Mouse (Mus musculus): ENCODE data around the gene Pou6f1. TPM values are rescaled to one million over a fixed set of nuclear protein-coding genes. Genes with fewer than 3 reads are reported as not detected.
A peak's percentile ranks its signal among the peaks of the same experiment; 100 is the strongest.

Pou6f1 gene
- total RNA-seq (2021) = 10 to 100 TPM; 14.4 to 18.3 TPM
- polyA plus RNA-seq (2012; rRNA removed) = 25.1 and 32.5 TPM in 2 replicates
- long read RNA-seq, partial matches to known transcripts = 2 of 8 reads
- long read RNA-seq, other reads (novel, unspliced or antisense) = 5 of 8 reads

- DNase-seq = peak; percentile 74
Observed at GRCm38 (mm10) chr15:100599276-100600046, at the start of gene Pou6f1. Gene Pou6f1 (minus strand): TSS chr15:100599984.

- no peak for DNase-seq
Observed at GRCm38 (mm10) chr15:100646161-100646560, 46.4 kb upstream of the Pou6f1 start.

DNA sequence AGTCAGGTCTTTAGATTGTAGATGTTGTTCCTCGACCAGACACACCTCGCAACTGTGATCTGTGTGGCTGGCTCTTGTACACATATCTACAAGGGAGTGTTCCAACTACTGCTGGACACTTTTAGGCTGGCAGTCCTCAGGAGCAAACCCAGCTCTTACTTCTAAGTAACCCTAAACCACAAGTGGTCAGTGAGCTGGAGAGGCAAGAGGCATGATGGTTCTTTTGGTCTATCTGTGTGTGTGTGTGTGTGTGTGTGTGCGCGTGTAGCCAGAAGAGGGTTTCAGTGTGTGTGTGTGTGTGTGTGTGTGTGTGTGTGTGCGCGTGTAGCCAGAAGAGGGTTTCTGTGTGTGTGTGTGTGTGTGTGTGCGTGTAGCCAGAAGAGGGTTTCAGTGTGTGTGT, 42.7 kb upstream of the Pou6f1 start:
- DNase-seq = no peak

DNA sequence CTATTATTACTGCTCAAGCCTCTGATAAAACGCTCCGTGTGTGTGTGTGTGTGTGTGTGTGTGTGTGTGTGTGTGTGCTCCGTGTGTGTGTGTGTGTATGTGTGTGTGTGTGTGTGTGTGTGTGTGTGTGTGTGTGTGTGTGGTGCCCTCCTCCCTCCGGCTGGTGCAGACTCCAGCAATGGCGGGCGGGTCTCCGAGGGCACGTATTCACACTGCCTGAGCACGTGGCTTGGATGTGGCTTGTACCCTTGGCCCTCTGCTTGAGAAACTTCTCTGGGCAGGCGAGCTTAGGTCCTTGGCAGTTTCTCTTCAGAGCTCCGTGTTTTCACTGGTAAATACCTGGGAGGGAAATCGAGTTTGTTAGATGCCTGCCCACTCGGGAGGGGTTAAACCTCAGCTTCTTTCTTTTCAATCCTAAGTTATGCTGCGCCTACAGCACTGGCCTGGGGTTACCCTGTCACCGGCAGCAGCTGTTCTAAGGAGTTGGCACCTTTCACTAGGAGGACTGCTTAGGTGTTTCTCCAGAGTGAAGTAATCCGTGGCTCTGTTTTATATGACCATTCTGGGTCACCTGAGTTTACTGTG, 41.5 kb upstream of the Pou6f1 start:
- DNase-seq = no peak

DNA sequence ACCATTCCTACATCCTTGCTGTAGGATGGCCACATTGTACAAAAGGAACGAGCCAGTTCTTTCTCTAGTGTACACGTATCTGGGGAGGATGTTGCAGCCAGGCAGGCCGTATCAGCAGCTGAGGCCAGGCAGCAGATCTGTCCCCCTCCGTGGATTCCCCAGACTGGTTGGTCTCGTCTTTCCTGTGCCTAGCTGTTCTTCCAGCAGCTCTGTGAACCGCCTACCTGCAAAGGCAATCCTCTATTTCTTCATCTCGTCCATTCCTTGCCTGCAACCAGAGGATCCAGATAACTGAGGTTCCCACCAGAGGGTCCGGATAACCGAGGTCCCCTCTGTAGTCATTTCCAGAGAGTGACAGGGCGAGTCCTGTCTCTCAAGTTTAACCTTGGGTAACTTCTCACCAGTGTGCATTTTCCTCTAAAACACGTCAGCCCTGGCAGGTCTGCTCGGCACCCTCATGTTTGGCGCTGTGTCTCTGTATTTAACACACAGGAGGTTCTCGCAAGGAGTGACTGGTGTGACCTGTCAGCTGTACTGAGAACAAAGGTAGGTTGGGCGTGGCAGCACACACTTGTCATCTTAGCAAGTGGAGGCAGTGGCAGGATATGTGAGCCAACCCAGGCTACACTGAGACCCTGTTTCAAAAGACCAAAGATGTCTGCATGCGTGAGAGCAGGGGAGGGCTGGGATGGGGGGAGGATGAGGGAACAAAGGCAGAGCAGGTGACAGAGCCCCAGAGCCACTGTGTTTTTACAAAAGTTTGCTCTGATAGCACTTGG, 40.4 kb upstream of the Pou6f1 start:
- no peak for DNase-seq

DNA sequence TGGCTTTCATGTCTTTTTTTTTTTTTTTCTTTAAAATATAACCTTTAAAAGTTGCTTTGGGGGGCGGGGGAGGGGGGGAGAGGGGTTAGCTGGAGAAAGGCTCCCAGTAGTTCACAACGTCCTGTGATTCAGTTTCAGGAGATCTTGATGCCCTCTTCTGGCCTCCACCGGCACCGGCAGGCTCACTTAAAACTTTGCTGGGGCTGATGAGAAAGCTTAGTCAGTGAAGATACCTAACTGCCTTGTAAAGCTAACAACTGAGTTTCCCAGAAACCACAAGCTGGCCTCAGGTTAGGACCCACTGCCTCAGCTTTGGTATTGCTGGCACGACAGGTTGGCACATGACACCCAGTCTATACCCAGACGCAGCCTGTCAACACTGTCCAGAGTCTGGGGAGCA, 37.9 kb upstream of the Pou6f1 start:
- DNase-seq = peak; percentile 81

GRCm38 (mm10) chr15:100636700-100637501, 37.1 kb upstream of the Pou6f1 start, which contains the start of gene Smagp:
Gene Smagp (minus strand): TSS chr15:100636940.
- DNase-seq = peak; percentile 83

GRCm38 (mm10) chr15:100635851-100636645, 36.3 kb upstream of the Pou6f1 start:
- peak; percentile 16 for DNase-seq

- no peak for DNase-seq
Observed at GRCm38 (mm10) chr15:100635239-100635638, 35.5 kb upstream of the Pou6f1 start.

DNA sequence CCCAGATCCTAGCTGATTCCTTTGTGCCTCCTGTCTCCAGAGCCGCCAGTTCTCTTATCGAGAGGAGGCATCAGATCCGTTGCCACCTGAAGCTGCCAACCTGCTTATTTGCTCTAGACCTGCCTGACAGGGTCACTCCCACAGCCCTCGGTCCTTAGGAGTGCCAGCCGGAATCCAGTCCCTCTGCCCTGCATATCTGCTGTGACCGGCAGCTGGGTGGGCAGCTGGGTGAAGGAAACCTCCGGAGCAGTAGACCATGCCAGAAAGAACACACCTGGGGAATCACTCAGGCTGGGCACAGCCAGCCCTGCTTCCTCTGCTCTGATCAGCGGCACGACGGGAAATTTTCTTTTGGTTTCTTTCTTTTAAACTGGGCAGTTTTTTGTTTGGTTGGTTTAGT, 33.6 kb upstream of the Pou6f1 start:
- DNase-seq = no peak

GRCm38 (mm10) chr15:100632323-100632722, 32.5 kb upstream of the Pou6f1 start:
- DNase-seq = peak; percentile 47

DNA sequence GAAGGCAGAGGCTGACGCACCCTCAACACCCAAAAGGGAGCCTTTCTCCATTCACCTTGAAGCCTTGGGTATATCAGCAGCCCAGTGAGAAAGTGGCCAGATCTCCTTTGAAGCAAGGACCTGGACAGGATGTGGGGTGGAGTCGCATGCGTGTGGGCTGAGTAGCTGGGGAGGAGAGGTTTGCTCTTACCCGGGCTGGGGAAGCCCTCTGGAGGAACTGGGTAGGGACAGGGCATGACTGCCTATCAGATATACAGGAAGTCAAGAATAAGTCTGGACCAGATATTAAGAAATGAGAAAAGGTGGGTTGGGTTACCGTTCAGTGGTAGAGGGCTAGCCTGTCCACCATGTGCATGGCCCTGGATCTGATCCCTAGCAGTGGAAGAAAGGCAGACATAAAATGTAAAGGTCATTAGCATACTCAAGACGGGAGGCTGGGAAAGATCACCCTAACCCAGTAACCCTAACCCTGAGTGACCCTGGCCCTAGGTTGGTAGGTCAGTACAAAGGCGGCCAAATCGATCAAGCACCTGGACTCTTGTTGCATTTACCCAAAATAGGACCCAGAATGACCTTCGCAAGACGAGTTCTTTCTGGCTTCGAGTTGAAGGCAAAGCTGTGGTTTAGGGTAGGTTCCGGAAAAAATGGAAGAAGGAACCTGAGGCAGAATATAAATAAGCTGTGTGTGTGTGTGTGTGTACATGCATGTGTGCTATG, 31.8 kb upstream of the Pou6f1 start:
- no peak for DNase-seq

GRCm38 (mm10) chr15:100630126-100630525, 30.3 kb upstream of the Pou6f1 start:
- DNase-seq = no peak

GRCm38 (mm10) chr15:100628797-100629196, 29.0 kb upstream of the Pou6f1 start:
- no peak for DNase-seq

- DNase-seq = no peak
Observed at GRCm38 (mm10) chr15:100627774-100628370, 28.1 kb upstream of the Pou6f1 start.

DNA sequence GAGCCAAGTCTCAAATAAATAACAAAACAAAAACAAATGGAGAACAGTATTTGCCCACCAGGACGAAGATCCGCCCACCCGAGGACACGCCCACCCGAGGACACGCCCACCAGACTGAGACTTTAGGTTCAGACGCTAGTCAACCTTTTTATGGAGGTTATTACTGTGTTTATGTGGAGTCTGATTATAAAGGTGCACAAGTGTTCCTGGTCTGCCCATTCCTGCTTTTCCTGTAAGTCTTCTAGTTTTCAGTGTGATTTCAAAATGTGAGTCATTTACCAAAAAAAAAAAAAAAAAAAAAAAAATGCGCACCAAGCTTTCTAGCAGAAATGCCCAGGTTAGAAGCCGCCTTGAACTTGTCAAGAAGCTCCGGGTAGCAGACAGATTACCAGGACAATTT, 27.5 kb upstream of the Pou6f1 start:
- no peak for DNase-seq

- peak; percentile 67 for DNase-seq
Observed at GRCm38 (mm10) chr15:100624435-100624834, 24.7 kb upstream of the Pou6f1 start.

GRCm38 (mm10) chr15:100623754-100624153, 24.0 kb upstream of the Pou6f1 start:
- DNase-seq = no peak

- no peak for DNase-seq
Observed at GRCm38 (mm10) chr15:100622164-100622563, 22.4 kb upstream of the Pou6f1 start.

DNA sequence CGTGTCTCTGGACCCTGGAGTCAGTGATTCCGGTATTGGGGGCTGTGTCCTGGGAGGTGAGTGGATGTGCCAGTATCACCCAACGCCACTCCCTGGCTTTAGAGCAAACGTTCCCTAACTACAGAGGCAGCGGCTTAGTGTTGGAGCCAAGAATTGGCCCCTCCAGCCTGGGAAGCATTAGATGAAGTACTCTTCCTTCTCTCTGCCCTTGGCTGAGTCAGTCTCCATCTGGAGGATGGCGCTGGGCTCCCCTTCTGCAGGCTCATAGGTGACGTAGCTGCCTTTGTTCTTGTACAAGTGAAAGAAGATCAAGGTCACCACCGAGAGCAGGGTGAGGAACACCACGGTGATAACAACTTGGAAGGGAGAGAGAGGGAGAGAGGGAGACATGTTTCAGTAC, 21.9 kb upstream of the Pou6f1 start:
- DNase-seq = peak; percentile 77
